Mouse (Mus musculus) neural tube, embryonic 15.5 days (tissue): ENCODE results near the gene Tox4. TPM values are rescaled to one million over a fixed set of nuclear protein-coding genes. Genes with fewer than 3 reads are reported as not detected.
"Not testable (repeated sequence)": the region's sequence is repeated elsewhere in the genome, so short reads cannot be mapped to it uniquely, and the experiment has no call there.

Experiments used
- ATAC-seq: fragments of 200-750 bp; cut with Nextera tagmentation; 2 replicates; pipeline ENCODE4 v1.8.0; 2017; ENCODE audit warnings: mild to moderate bottlenecking, moderate TSS enrichment, moderate library complexity; ENCODE audit not compliant: low FRiP score
- H3K27ac ChIP-seq: fragments of 300-500 bp; sonication (generic); replicated peaks from 2 replicates; pipeline ENCODE4 v1.5.1; 2015; ENCODE audit warnings: mild to moderate bottlenecking, inconsistent platforms
- H3K27me3 ChIP-seq: fragments of 300-500 bp; sonication (generic); replicated peaks from 2 replicates; pipeline ENCODE4 v1.6.1; 2015; ENCODE audit warnings: inconsistent platforms
- H3K36me3 ChIP-seq: fragments of 300-500 bp; sonication (generic); 2 replicates; pipeline ENCODE4 v1.6.1; 2015; ENCODE audit warnings: inconsistent platforms
- H3K4me1 ChIP-seq: fragments of 300-500 bp; sonication (generic); 2 replicates; pipeline ENCODE4 v1.6.1; 2015; ENCODE audit warnings: inconsistent platforms
- H3K4me2 ChIP-seq: fragments of 300-500 bp; sonication (generic); 2 replicates; pipeline ENCODE4 v1.6.1; 2015; ENCODE audit warnings: inconsistent platforms, mild to moderate bottlenecking, moderate library complexity
- H3K4me3 ChIP-seq: fragments of 300-500 bp; sonication (generic); replicated peaks from 2 replicates; pipeline ENCODE4 v1.5.1; 2015; ENCODE audit warnings: mild to moderate bottlenecking, inconsistent platforms
- H3K9ac ChIP-seq: fragments of 300-500 bp; sonication (generic); replicated peaks from 2 replicates; pipeline ENCODE4 v1.6.1; 2015; ENCODE audit warnings: mild to moderate bottlenecking, inconsistent platforms
- H3K9me3 ChIP-seq: fragments of 300-500 bp; sonication (generic); replicated peaks from 2 replicates; pipeline ENCODE4 v1.6.1; 2016; ENCODE audit warnings: inconsistent platforms
- WGBS: fragments of 180-500 bp; shearing (Covaris S2); methylation state at CpG from one replicate; pipeline ENCODE4 v1.1.7; 2015; ENCODE audit warnings: mixed read lengths; 5-methylcytosine and 5-hydroxymethylcytosine counted together
- polyA plus RNA-seq: library from polyadenylated mRNA; unstranded; fragments of >200 nt; fragmentation: Nextera tagmentation; extraction: Ambion mirVana; gene quantifications from 2 replicates; pipeline ENCODE4 v1.2.1, GENCODE M21; 2015

The Tox4 gene
- polyA plus RNA-seq, 1 experiment from 2014 or later = 52.5 TPM

- Histone ChIP-seq H3K9ac (peak overlapping the region; percentile 82), H3K36me3 (peaks cover 8% of the 10 kb centered on the region), H3K27ac (peak overlapping the region; percentile 89), H3K4me3 (peak overlapping the region; percentile 82), H3K4me1 (peaks cover 23% of the 10 kb centered on the region), H3K4me2 (peak overlapping the region; percentile 61), H3K9me3 (no peaks in the 10 kb centered on the region), H3K27me3 (no peaks in the 10 kb centered on the region)
- WGBS = under 1% methylated on average over 21 of the region's 21 CpGs
- peak; percentile 51 for ATAC-seq
These were observed 788 bp downstream of the Tox4 start for GRCm38 (mm10) chr14:52279747-52280120.

- 94% methylated on average over 5 of the region's 5 CpGs for WGBS
- no peaks in the 10 kb centered on the region for H3K9me3 ChIP-seq
- H3K4me1 ChIP-seq = peaks cover 14% of the 10 kb centered on the region
- no peak overlapping the region for H3K9ac ChIP-seq
- H3K27me3 ChIP-seq = no peaks in the 10 kb centered on the region
- no peak overlapping the region for H3K4me2 ChIP-seq
- no peak for ATAC-seq
- no peak overlapping the region for H3K4me3 ChIP-seq
- H3K27ac ChIP-seq = no peak overlapping the region
- H3K36me3 ChIP-seq = peaks cover 27% of the 10 kb centered on the region
These were observed 4.7 kb downstream of the Tox4 start for GRCm38 (mm10) chr14:52283629-52284028.

GRCm38 (mm10) chr14:52284191-52284590 lies 5.2 kb downstream of the Tox4 start:
- Histone ChIP-seq H3K36me3 (peaks cover 31% of the 10 kb centered on the region), H3K4me3 (no peak overlapping the region), H3K27ac (no peak overlapping the region), H3K4me2 (no peak overlapping the region), H3K9me3 (no peaks in the 10 kb centered on the region), H3K9ac (no peak overlapping the region), H3K27me3 (no peaks in the 10 kb centered on the region), H3K4me1 (peaks cover 14% of the 10 kb centered on the region)
- 92% methylated on average over 3 of the region's 3 CpGs for WGBS
- no peak for ATAC-seq

GRCm38 (mm10) chr14:52295558-52296264 lies 16.8 kb downstream of the Tox4 start:
- Histone ChIP-seq H3K9me3 (no peaks in the 10 kb centered on the region), H3K36me3 (peaks cover 82% of the 10 kb centered on the region), H3K27me3 (no peaks in the 10 kb centered on the region), H3K4me1 (no peaks in the 10 kb centered on the region), H3K4me2 (no peak overlapping the region), H3K9ac (no peak overlapping the region), H3K27ac (no peak overlapping the region), H3K4me3 (no peak overlapping the region)
- ATAC-seq = peak; percentile 47
- WGBS = 54% methylated on average over 6 of the region's 6 CpGs

- ATAC-seq = not testable (repeated sequence)
These were observed 24.6 kb downstream of the Tox4 start for GRCm38 (mm10) chr14:52303517-52303916.

GRCm38 (mm10) chr14:52304644-52305271 lies 25.8 kb downstream of the Tox4 start, which contains the start of gene Mettl3:
TSS of gene Mettl3 (minus strand) at chr14:52305128.
- Histone ChIP-seq H3K4me3 (peak within 1 kb of the TSS; percentile 65), H3K27ac (peak within 1 kb of the TSS; percentile 94), H3K27me3 (no peaks in the 10 kb centered on the region), H3K9ac (peak within 1 kb of the TSS; percentile 70), H3K9me3 (no peaks in the 10 kb centered on the region), H3K4me1 (peaks cover 23% of the 10 kb centered on the region), H3K4me2 (peak within 1 kb of the TSS; percentile 59), H3K36me3 (peaks cover 10% of the 10 kb centered on the region)
- under 1% methylated on average over 46 of the region's 46 CpGs for WGBS
- ATAC-seq = peak; percentile 96

More at GRCm38 (mm10) chr14:52303517-52303916, 24.6 kb downstream of the Tox4 start:
- H3K27me3 ChIP-seq, H3K4me3 ChIP-seq, H3K9ac ChIP-seq, H3K9me3 ChIP-seq, H3K27ac ChIP-seq: not testable (repeated sequence)
- Histone ChIP-seq H3K4me1 (peaks cover 18% of the 10 kb centered on the region), H3K36me3 (peaks cover 16% of the 10 kb centered on the region), H3K4me2 (peak overlapping the region; percentile 59)
- WGBS = 93% methylated on average over 3 of the region's 3 CpGs

GRCm38 (mm10) chr14:52306100-52306499 lies 27.2 kb downstream of the Tox4 start:
- Histone ChIP-seq H3K9me3 (no peaks in the 10 kb centered on the region), H3K4me1 (peaks cover 31% of the 10 kb centered on the region), H3K4me3 (no peak overlapping the region), H3K27me3 (no peaks in the 10 kb centered on the region), H3K36me3 (peaks cover 8% of the 10 kb centered on the region; the same call in 1 of the 2 replicates), H3K27ac (no peak overlapping the region), H3K9ac (no peak overlapping the region), H3K4me2 (no peak overlapping the region)
- ATAC-seq = no peak
- 98% methylated on average over 2 of the region's 2 CpGs for WGBS

DNA sequence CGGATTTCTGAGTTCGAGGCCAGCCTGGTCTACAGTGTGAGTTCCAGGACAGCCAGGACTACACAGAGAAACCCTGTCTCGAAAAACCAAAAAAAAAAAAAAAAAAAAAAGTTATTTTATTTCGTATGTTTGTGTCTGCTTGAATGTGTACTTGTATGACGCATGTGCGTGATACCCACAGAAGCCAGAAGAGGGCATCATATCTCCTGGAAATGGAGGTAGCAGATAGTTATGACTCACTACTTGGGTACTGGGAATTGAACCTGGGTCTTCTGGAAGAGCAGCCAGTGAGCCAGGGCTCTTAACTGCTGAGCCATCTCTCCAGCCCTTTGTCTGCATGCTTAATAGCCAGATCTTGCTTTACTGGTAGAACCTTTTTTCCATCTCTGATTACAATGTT lies 31.4 kb downstream of the Tox4 start:
- WGBS = 98% methylated on average over 6 of the region's 6 CpGs
- not testable (repeated sequence) for H3K9ac ChIP-seq, ATAC-seq, H3K27ac ChIP-seq, H3K27me3 ChIP-seq, H3K4me3 ChIP-seq, H3K9me3 ChIP-seq
- Histone ChIP-seq H3K4me1 (peaks cover 62% of the 10 kb centered on the region), H3K4me2 (peak overlapping the region; percentile 92; the same call in 1 of the 2 replicates), H3K36me3 (peaks cover 40% of the 10 kb centered on the region)

DNA sequence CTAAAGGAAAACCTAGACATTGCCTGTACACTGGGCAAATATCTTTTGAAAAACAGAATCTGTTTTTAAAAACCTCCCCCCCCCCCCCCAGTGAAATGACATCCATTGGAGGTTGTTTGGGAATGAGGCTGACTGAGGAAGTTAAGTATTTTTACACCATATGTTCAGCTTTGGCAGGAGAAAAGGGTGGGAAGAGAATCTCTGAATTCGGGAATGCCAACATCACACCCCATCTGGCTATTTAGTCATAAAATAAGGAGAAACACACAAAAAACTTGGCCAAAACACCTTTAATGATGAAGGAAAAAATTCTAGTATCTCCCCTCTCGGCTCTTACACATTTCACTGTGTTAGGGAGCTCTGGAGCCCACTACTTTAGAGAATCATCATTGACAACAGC lies 32.0 kb downstream of the Tox4 start:
- Histone ChIP-seq H3K4me3 (0 out of 2 replicates have a peak overlapping the region, but pooled peaks have one; percentile 7), H3K4me1 (peaks cover 59% of the 10 kb centered on the region), H3K36me3 (peaks cover 40% of the 10 kb centered on the region), H3K27ac (no peak overlapping the region), H3K4me2 (peak overlapping the region; percentile 92), H3K27me3 (no peaks in the 10 kb centered on the region), H3K9me3 (no peaks in the 10 kb centered on the region), H3K9ac (no peak overlapping the region)
- 92% methylated on average over 2 of the region's 2 CpGs for WGBS
- no peak for ATAC-seq

- Histone ChIP-seq H3K4me3 (peak overlapping the region; percentile 81), H3K4me1 (peaks cover 62% of the 10 kb centered on the region), H3K4me2 (peak overlapping the region; percentile 92), H3K36me3 (peaks cover 37% of the 10 kb centered on the region), H3K27ac (peak overlapping the region; percentile 96; the same call in 1 of the 2 replicates), H3K9me3 (no peaks in the 10 kb centered on the region), H3K27me3 (no peaks in the 10 kb centered on the region), H3K9ac (peak overlapping the region; percentile 97; the same call in 1 of the 2 replicates)
- ATAC-seq = no peak
- WGBS = 86% methylated on average over 26 of the region's 26 CpGs
These were observed 35.2 kb downstream of the Tox4 start for GRCm38 (mm10) chr14:52313931-52314807.

GRCm38 (mm10) chr14:52314808-52315150 lies 35.8 kb downstream of the Tox4 start:
- no peaks in the 10 kb centered on the region for H3K9me3 ChIP-seq
- H3K4me3 ChIP-seq = peak overlapping the region; percentile 81
- no peak for ATAC-seq
- peak overlapping the region; percentile 96; the same call in 1 of the 2 replicates for H3K27ac ChIP-seq
- H3K36me3 ChIP-seq = peaks cover 37% of the 10 kb centered on the region
- H3K4me2 ChIP-seq = peak overlapping the region; percentile 92
- H3K9ac ChIP-seq = peak overlapping the region; percentile 97
- peaks cover 58% of the 10 kb centered on the region for H3K4me1 ChIP-seq
- WGBS = 47% methylated on average over 8 of the region's 8 CpGs
- H3K27me3 ChIP-seq = no peaks in the 10 kb centered on the region
